Mouse (Mus musculus) thymus, adult 2 months (tissue): Measurements from ENCODE around the gene Agap3. TPM values are rescaled to one million over a fixed set of nuclear protein-coding genes. Genes with fewer than 3 reads are reported as not detected.

Experiments
- DNase-seq: peaks from one replicate; pipeline ENCODE4 v3.0.0; 2021
- H3K27ac ChIP-seq: fragments of 200-500 bp; 2 replicates; pipeline ENCODE4 v1.5.1; 2012; ENCODE audit warnings: low read length, control low read depth; ENCODE audit not compliant: control insufficient read depth, insufficient read depth
- H3K27me3 ChIP-seq: fragments of 200-500 bp; 2 replicates; pipeline ENCODE4 v1.6.1; 2012; ENCODE audit warnings: mild to moderate bottlenecking, low read length, moderate library complexity, mixed read lengths; ENCODE audit not compliant: control insufficient read depth, insufficient read depth
- H3K36me3 ChIP-seq: fragments of 200-500 bp; 2 replicates; pipeline ENCODE4 v1.6.1; 2012; ENCODE audit warnings: mild to moderate bottlenecking, low read length, moderate library complexity; ENCODE audit not compliant: control insufficient read depth, insufficient read depth
- H3K4me1 ChIP-seq: fragments of 200-500 bp; replicated peaks from 2 replicates; pipeline ENCODE4 v1.6.1; 2012; ENCODE audit warnings: low read length; ENCODE audit not compliant: control insufficient read depth, insufficient read depth
- H3K4me3 ChIP-seq: fragments of 200-500 bp; 2 replicates; pipeline ENCODE4 v1.5.1; 2012; ENCODE audit warnings: mild to moderate bottlenecking, low read length, control low read depth, moderate library complexity; ENCODE audit not compliant: control insufficient read depth, insufficient read depth
- CTCF ChIP-seq: fragments of 200-500 bp; IDR thresholded peaks from 2 replicates; pipeline ENCODE4 v1.5.1; 2012; ENCODE audit warnings: mild to moderate bottlenecking, control low read depth, low read length, moderate library complexity, borderline replicate concordance; ENCODE audit not compliant: control insufficient read depth, poor library complexity, insufficient read depth; ENCODE audit errors: extremely low read depth
- POLR2A ChIP-seq: fragments of 200-500 bp; IDR thresholded peaks from 2 replicates; pipeline ENCODE4 v1.6.1; 2012; ENCODE audit warnings: mild to moderate bottlenecking, low read length, control low read depth, moderate library complexity; ENCODE audit not compliant: control insufficient read depth, poor library complexity, insufficient read depth; ENCODE audit errors: extremely low read depth
- WGBS: fragments of 180-500 bp; shearing (Covaris S2); methylation state at CpG from one replicate; pipeline ENCODE4 v1.1.7; 2018; 5-methylcytosine and 5-hydroxymethylcytosine counted together
- polyA plus RNA-seq: library from polyadenylated mRNA; depleted of rRNA; stranded (reverse); fragments of >200 nt; gene quantifications from 2 replicates; pipeline ENCODE4 v1.2.3, GENCODE M21; 2012; rRNA removed

The Agap3 gene
- 111 and 117 TPM in 2 replicates for polyA plus RNA-seq

GRCm38 (mm10) chr5:24452030-24452690 lies at the start of gene Agap3:
Agap3 (plus strand) TSS chr5:24452177.
- H3K27ac ChIP-seq, result peak within 1 kb of the TSS; percentile 48
- peak; percentile 51 for DNase-seq
- no peaks in the 10 kb centered on the region for H3K36me3 ChIP-seq
- H3K27me3 ChIP-seq, result no peaks in the 10 kb centered on the region
- no peak for TF ChIP-seq CTCF
- TF ChIP-seq POLR2A, result no peak
- WGBS, result 2% methylated on average over 85 of the region's 85 CpGs
- peak within 1 kb of the TSS; percentile 69 for H3K4me3 ChIP-seq
- H3K4me1 ChIP-seq, result peaks cover 32% of the 10 kb centered on the region

DNA sequence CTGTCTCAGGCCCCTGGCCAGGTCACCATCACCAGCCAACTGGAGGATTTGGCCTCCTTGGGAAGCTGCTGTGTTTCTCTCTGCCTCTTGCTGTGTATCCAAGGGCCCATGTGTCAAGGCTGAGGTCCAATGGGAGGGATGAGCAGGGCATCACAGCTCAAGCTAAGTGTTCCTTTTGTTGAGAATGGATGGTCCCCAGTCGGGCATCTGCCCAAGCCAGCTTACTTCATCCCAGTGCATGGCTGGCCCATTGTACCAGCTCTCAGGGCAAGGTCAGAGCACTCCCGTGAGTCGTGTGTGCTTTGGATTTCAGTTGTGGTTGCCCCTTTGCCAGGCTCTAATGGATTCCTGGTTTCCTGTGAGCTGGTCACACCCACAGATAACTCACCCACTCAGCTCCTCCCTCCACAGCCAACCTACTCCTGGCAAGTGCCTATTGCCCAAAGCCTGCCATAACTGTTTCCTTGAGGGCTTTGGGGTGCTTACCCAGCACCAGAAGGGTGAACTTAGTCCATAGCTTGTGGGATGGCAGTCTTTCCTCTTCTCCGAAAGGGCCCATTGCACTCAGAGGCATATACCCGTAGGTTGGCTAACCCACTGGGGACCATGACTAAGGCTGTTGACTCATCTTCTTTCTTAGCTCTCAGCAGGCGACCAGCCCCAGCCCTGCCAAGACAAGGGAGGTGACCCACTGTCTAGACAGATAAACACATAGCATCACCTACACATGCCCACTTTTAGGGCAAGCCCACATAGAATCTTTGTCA lies 47.2 kb upstream of the Agap3 start:
- no peaks in the 10 kb centered on the region for H3K4me1 ChIP-seq
- H3K27ac ChIP-seq, result no peak overlapping the region
- H3K36me3 ChIP-seq, result no peaks in the 10 kb centered on the region
- 84% methylated on average over 6 of the region's 6 CpGs for whole genome bisulfite sequencing
- H3K27me3 ChIP-seq, result no peaks in the 10 kb centered on the region
- no peak overlapping the region for H3K4me3 ChIP-seq
- no peak for DNase-seq
- TF ChIP-seq CTCF, result no peak
- no peak for TF ChIP-seq POLR2A

- no peaks in the 10 kb centered on the region for H3K36me3 ChIP-seq
- 97% methylated on average over 3 of the region's 3 CpGs for WGBS
- no peaks in the 10 kb centered on the region for H3K27me3 ChIP-seq
Measured at GRCm38 (mm10) chr5:24405389-24405876, 46.5 kb upstream of the Agap3 start.

DNA sequence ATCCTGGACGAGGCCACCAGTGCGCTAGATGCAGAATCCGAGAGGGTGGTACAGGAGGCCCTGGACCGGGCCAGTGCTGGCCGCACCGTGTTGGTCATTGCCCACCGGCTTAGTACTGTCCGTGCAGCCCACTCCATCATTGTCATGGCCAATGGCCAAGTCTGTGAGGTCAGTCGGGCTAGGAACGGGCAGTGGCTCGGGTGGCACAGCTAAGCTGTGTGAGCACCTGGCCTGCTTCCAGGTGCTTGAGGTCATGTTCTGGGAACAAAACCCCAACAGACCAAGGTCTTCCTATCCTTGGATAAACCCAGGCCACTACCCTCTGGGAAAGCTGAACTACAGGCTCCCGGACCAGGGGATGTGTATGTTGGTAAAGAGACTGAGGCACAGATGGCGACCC lies 43.3 kb upstream of the Agap3 start:
- WGBS, result 95% methylated on average over 13 of the region's 13 CpGs
- TF ChIP-seq CTCF, result no peak
- TF ChIP-seq POLR2A, result no peak
- no peak overlapping the region for H3K4me3 ChIP-seq
- no peaks in the 10 kb centered on the region for H3K4me1 ChIP-seq
- no peak for DNase-seq
- no peaks in the 10 kb centered on the region; the same call in 1 of the 2 replicates for H3K27me3 ChIP-seq
- no peaks in the 10 kb centered on the region for H3K36me3 ChIP-seq
- no peak overlapping the region for H3K27ac ChIP-seq

More at GRCm38 (mm10) chr5:24405389-24405876, 46.5 kb upstream of the Agap3 start:
- Histone ChIP-seq H3K4me1 (no peaks in the 10 kb centered on the region), H3K27ac (no peak overlapping the region), H3K4me3 (no peak overlapping the region)
- DNase-seq, result no peak
- TF ChIP-seq POLR2A (no peak), CTCF (no peak)

GRCm38 (mm10) chr5:24409466-24409865 lies 42.5 kb upstream of the Agap3 start:
- DNase-seq, result no peak
- no peak overlapping the region for H3K4me3 ChIP-seq
- 100% methylated on average over 2 of the region's 2 CpGs for WGBS

GRCm38 (mm10) chr5:24412063-24412462 lies 39.9 kb upstream of the Agap3 start:
- TF ChIP-seq CTCF, result no peak
- TF ChIP-seq POLR2A, result no peak
- WGBS, result 90% methylated on average over 2 of the region's 2 CpGs
- H3K36me3 ChIP-seq, result no peaks in the 10 kb centered on the region
- no peaks in the 10 kb centered on the region; the same call in 1 of the 2 replicates for H3K27me3 ChIP-seq
- H3K4me1 ChIP-seq, result 0 out of 2 replicates have a peak, but pooled peaks cover 4% of the 10 kb centered on the region
- H3K27ac ChIP-seq, result no peak overlapping the region
- DNase-seq, result no peak
- no peak overlapping the region for H3K4me3 ChIP-seq

More at GRCm38 (mm10) chr5:24409466-24409865, 42.5 kb upstream of the Agap3 start:
- no peaks in the 10 kb centered on the region for H3K4me1 ChIP-seq
- no peak for TF ChIP-seq CTCF
- TF ChIP-seq POLR2A, result no peak
- no peaks in the 10 kb centered on the region; the same call in 1 of the 2 replicates for H3K27me3 ChIP-seq
- H3K27ac ChIP-seq, result no peak overlapping the region
- H3K36me3 ChIP-seq, result no peaks in the 10 kb centered on the region
